Comparison of ENCODE assay signal across 16 mouse cellular contexts in the genomic region with DNA sequence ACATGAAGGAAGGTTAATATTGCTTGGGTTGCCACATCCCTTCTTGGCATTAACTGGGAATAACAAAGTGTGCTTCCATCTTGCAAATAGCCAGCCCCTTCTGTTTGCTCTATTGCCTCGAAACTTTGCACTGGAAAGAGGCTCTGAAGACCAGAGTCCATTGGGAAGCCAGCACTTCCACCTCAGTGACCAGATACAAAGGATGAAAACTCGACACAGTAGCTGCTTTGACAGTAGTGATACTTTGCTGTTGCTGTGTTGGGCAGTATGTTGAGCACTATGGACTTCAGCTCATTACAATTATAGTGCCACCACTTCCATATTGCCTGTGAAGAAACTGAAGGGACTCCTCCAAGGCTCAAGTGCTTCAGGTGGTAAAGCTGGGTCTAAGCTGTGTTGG.
"Had no signal": no experiment of that assay in that cellular context is flagged by ENCODE, and none has a peak within 500 bp of the region (broad histone marks: within the 10 kb centered on the region; RNA-seq: fewer than 3 reads in every experiment).

No protein-coding gene starts in this region.

- H3K27me3 ChIP-seq: neural tube, embryonic 12.5 days; neural tube, embryonic 13.5 days; neural tube, embryonic 15.5 days; stomach, embryonic 15.5 days had no signal

- DNase-seq: right cerebral cortex, adult 18-20 months; right cerebral cortex, postnatal 14 days; right cerebral cortex, postnatal 25 days; right cerebral cortex, postnatal 4 days; spleen, adult 18-20 months; thymus, adult 18-20 months; thymus, adult 2 months; thymus, postnatal 14 days; thymus, postnatal 25 days; thymus, postnatal 36 days; thymus, postnatal 4 days had no signal

- H3K4me1 ChIP-seq: stomach, embryonic 15.5 days had no signal

- H3K36me3 ChIP-seq: neural tube, embryonic 12.5 days; stomach, embryonic 15.5 days had no signal

- H3K27ac ChIP-seq: neural tube, embryonic 13.5 days; neural tube, embryonic 15.5 days; stomach, embryonic 15.5 days; stomach, postnatal 0 days had no signal

- H3K4me3 ChIP-seq: neural tube, embryonic 12.5 days; neural tube, embryonic 13.5 days; neural tube, embryonic 15.5 days; stomach, embryonic 15.5 days had no signal
